Mouse (Mus musculus) megakaryocyte-erythroid progenitor cell, adult 5-6 weeks (primary cell): Measurements from ENCODE around the gene Abcd3. TPM values are rescaled to one million over a fixed set of nuclear protein-coding genes. Genes with fewer than 3 reads are reported as not detected.

ENCODE experiments used
- ATAC-seq: replicated peaks from 2 replicates; pipeline ENCODE4 v1.8.0; 2016; ENCODE audit warnings: mild to moderate bottlenecking, inconsistent platforms; ENCODE audit not compliant: severe bottlenecking, poor library complexity, low FRiP score, low TSS enrichment
- total RNA-seq, 2 experiments: library from RNA; stranded (forward) in 1 of 2; stranded (reverse) in 1 of 2; fragments of 200-1000, 215-1000 nt in 1 of 2; fragments of >200 nt in 1 of 2; fragmentation: Nextera tagmentation in 1 of 2; gene quantifications; 2 replicates each; pipeline ENCODE4 v1.2.3; 2014 to 2017

Gene Abcd3
- total RNA-seq (2014; fragmentation: Nextera tagmentation) (21.1 and 29.6 TPM in 2 replicates), total RNA-seq (2017) (47.1 and 48.0 TPM in 2 replicates)

- ATAC-seq: peak; percentile 68
Observed at GRCm38 (mm10) chr3:121814877-121815548, at the start of gene Abcd3. Abcd3 (minus strand) TSS chr3:121815302.

DNA sequence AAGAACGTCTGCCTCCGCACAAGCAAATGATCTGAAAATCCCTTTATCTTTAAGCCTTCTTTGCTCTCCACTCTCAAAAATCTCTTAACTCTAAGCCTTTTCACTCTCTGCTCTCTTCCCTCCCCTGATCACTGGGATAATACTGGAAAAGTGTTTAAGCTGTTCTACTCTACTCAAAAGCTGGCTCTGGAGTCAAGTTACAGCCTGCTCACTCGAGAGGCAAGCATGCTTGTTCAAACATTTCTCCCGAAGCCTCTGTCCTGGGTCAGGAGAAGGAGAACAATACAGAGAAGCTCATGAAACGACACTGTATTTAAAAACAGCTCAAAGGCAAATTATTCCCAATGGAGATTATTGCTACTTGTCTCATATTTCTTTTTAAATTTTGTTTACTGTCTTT is 44.0 kb upstream of the Abcd3 start:
- ATAC-seq: no peak

DNA sequence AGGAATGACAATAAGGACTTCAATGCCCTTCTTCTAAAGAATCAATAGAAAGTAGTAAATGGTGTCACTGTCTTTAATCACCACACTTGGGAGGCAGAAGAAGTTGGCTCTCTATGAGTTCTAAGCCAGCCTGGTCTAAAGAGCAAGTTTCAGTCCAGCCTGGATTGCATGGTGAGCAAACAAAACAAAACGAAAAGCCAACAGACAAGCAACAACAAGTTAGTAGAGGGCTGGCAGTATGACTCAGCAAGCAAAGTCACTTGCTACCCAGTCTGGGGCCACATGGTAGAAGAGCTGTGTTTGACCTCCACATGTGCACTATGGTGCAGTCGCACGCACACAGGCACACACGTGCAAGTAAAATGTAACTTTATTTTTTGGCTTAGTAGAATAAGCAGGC is 41.0 kb upstream of the Abcd3 start:
- ATAC-seq: no peak

GRCm38 (mm10) chr3:121853781-121854520 is 38.8 kb upstream of the Abcd3 start:
- ATAC-seq: no peak

DNA sequence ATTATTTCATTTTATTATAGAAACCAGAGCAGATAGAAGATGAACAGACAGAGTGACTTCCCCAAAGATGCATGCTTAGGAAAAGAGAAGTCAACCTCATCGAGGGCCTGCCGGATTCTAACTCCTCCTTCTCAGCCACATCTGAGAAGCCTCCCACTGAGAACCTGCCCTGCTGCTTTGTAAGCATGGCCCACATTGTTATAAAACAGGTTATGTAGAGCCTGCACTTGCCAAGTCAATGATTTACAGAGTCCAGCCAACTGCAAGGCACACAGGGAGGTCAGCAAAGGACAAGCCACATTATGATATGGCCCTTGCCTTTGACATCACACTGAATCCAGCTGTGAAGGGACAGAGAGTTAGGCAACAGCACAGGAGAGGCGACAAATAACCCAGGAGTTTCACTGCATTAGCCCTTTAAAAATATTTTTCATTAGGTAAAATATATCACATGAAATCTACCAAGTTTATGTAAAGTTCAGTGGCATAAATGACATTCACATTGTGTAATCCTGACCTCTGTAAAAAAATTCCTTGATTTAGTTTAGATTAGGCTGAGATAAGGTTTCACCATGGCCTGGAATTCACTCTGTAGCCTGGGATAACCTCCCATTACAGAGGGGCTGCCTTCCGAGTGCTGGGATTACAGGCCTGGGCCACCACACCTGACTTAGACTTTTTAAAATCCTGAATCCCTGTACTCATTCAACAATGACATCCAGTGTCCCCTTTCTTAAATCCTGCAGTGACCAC is 37.1 kb upstream of the Abcd3 start:
- no peak for ATAC-seq

GRCm38 (mm10) chr3:121851006-121851405 is 35.9 kb upstream of the Abcd3 start:
- no peak for ATAC-seq

DNA sequence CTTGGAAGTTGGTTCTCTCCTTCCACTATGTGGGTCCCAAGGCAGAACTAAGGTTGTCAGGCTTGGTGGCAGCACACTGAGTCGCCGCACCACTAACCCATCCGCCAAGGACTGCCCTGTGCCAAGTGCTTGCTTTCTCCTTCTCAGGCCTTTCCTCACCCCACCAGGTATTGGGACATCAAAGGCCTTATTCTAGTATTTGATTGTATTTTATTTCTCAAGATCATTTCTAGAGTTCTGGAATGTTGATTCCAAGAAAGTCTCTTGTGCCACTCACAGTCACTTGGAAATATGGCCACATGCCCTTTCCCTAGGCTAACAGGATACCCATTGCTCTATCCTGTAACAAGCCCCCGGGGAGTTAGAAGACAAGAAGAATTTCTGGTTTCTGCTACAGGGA is 35.3 kb upstream of the Abcd3 start:
- no peak for ATAC-seq

DNA sequence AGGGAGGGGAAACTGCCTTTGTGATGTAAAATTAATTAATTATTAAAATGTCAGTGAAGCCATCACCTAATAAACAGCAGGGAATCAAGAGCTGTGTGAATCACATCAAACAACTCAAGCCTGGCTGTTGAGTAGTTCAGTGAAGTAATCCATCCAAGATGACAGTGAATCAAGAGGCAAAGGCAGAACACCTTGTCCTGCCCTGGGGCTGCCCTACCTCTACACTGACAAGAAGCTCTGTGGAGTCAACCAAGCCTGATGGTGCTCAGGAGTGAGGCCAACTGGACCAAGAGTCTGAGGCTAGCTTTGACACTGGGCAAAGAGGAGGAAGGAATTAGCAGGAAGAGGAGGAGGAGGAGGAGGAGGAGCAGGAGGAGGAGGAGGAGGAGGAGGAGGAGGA is 32.2 kb upstream of the Abcd3 start:
- ATAC-seq: no peak

DNA sequence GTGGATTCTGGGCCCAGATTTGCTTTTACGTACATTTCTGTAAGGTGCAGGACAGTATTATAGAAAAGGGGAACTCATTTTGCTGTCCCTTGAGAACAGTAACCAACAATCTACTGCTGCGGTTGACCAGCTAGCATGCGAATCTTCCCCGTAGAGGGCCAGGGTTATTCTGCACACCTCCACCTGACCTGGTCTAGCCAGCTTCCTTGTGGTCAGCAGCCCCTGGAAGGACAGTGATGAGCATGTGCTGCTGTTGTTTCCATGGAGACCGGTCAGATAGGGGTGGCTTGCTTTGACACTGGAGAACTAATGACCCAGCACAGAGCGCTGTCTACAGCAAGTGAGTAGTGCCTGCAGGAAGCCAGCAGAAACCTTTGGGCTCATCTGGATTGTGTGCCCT is 29.6 kb upstream of the Abcd3 start:
- no peak for ATAC-seq

- no peak for ATAC-seq
Observed at GRCm38 (mm10) chr3:121844013-121844412, 28.9 kb upstream of the Abcd3 start.

DNA sequence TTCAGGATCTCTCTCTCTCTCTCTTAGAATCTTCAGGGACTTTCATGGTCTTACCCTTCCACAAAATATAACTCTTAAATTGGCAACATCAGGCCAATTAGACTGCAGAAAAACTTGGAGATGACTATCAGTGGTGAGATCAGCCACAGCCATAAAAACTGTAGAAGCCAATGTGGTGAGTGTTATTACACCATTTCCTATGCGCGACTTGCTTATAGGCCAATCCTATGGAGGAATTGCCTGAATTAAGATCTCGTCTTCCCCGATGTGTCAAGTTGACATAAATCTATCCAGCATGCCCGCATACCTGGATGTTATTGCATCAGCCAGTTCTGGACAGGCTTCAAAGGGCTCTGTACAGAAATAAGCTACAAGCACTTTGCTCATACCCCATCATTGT is 28.2 kb upstream of the Abcd3 start:
- ATAC-seq: no peak

GRCm38 (mm10) chr3:121842306-121842860 is 27.3 kb upstream of the Abcd3 start:
- no peak for ATAC-seq

DNA sequence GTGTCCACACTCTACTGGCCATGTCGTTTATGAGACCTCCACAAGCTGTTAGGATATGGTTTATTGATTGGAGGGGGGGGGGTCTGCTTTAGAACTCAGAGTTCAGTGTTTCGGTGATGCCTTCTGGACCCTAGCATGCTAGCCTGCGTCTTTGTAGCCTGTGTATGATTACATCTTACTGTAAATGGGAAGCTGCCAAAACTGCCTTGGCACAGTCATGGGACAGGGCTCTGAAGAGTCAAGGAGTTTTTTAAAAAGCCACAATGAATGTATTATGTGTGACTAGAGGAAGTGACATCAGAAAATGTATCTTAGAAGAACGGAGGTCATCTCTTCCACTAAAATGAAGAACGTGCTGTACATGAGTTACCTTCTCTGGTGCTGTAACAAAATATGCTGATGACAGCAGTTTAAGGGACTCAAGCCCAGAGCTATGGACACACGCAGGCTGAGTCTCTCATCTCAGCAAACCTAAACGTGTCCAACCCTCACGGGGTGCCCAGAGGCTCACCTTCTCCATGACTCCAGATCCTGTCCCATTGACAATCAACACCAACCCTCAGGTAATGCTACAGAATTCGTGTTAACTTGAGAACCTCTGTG is 26.4 kb upstream of the Abcd3 start:
- 0 out of 2 replicates have a peak, but pooled peaks have one; percentile 35 for ATAC-seq

GRCm38 (mm10) chr3:121840351-121840750 is 25.2 kb upstream of the Abcd3 start:
- no peak for ATAC-seq

DNA sequence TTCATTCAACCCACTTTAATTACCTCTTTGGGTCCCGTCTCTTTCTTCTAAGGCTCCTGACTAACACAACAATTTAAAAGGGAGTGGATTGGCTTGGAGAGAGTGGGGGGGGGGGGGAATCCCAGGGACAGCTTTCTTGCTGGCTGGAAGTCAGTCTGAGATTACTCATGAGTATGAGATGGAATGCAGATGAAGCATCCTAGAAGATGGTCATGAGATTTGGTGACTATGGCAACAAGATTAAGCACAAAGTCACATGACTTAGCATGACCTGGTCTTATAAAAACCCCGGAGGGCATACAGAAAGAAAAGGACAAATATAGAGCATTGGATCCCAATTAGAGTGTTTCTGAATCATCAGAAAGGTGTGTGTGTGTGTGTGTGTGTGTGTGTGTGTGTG is 19.6 kb upstream of the Abcd3 start:
- ATAC-seq: no peak

DNA sequence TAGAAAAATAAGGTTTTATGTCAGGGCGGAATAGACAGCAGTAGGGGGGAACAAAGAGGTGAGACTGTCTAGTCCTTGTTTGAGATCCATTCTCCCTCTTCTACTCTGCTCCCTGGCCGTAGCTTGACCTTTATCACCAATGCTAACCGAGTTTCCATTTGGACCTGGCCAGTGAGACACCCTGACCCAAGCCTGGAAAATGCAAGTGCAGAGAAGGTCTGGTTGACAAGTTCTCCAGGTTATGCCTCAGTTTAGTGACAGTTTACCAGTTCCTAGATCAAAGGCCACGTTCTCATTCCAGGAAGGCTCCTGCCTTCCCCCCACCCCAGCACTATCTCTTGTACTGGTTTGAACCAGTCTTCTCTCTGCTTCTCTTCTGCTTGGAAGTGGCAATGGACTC is 19.1 kb upstream of the Abcd3 start:
- ATAC-seq: no peak

- no peak for ATAC-seq
Observed at GRCm38 (mm10) chr3:121825092-121825491, 10.0 kb upstream of the Abcd3 start.

GRCm38 (mm10) chr3:121824319-121824718 is 9.2 kb upstream of the Abcd3 start:
- peak; percentile 49 for ATAC-seq

DNA sequence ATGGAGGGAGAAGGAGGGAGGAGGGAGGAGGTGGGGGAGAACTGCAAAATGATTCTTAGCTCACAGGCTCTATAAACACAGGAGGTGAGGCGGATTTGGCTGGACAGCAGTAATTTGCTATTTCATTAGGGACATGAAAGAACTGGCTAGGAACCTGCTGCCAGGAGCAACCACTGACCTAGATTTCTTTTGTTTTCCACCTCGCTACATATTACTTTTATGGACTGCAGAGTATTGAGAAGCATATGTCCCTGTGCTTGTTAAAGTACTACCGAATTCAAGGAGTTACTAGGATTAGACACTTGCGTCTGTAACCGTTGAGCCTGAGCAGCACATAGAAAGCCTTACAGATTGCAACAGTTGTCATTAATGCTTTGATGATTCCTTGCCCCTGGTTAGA is 7.5 kb upstream of the Abcd3 start:
- ATAC-seq: no peak
